Mouse (Mus musculus): ENCODE data around the gene Grin2b. TPM values are rescaled to one million over a fixed set of nuclear protein-coding genes. Genes with fewer than 3 reads are reported as not detected.

Grin2b gene
- total and polyA plus RNA-seq, 3 experiments = not detected

DNA sequence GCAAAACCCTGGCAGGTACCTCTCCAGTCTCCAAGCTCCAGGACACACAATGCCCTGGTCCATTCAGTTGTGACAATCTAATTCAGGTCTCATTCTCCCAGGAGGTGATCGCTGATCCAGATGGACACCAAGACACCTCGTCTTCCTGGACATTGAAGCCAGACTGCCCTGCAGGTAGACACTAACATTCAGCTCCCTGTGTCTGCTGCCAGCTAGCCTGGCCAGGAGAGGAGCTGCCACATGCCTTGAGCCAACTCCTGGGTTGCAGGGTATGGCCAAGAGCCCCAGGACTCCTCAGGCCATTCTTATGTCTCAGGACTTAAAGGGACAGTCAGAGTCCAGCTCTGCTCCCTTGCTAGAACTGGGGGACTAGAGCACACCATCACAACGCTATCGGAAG is 201.8 kb downstream of the Grin2b start:
- DNase-seq (ENCODE audit: extremely low read depth) = no peak
- H3K27me3 ChIP-seq (replicated peaks) = no peaks in the 10 kb centered on the region
- H3K79me2 ChIP-seq (replicated peaks; ENCODE audit: control insufficient read depth, extremely low read depth, insufficient read depth, poor library complexity, severe bottlenecking) = no peaks in the 10 kb centered on the region
- TF ChIP-seq ELF1 (IDR thresholded peaks at IDR 0.05; ENCODE audit: low read depth, low read length) (no peak), TCF12 (IDR thresholded peaks at IDR 0.05; ENCODE audit: low read depth, low read length) (no peak), MAZ (IDR thresholded peaks at IDR 0.05; ENCODE audit: low read depth, low read length) (no peak), HCFC1 (IDR thresholded peaks at IDR 0.05; ENCODE audit: low read depth, low read length) (no peak), NELFE (IDR thresholded peaks at IDR 0.05; ENCODE audit: low read depth, low read length) (no peak), MAFK (IDR thresholded peaks at IDR 0.05; ENCODE audit: insufficient replicate concordance, low read length) (no peak), KAT2A (IDR thresholded peaks at IDR 0.05; ENCODE audit: insufficient replicate concordance, low read length) (no peak), PAX5 (IDR thresholded peaks at IDR 0.05; ENCODE audit: low read length) (no peak), MXI1 (IDR thresholded peaks at IDR 0.05; ENCODE audit: low read depth, low read length) (no peak)
- dilution Hi-C loops (cut with MboI; ENCODE audit: extremely low pct_ligation_motif_present, extremely low pct_unique_long_range_greater_than_20kb, low sequenced_read_pairs) (no loop called here), in situ Hi-C loops (cut with MboI; ENCODE audit: low pct_ligation_motif_present, low pct_unique_long_range_greater_than_20kb, low sequenced_read_pairs) (no loop called here)
- no peak overlapping the region for H3K4me3 ChIP-seq (replicated peaks in 1 of 3; ENCODE audit: low read depth in 2 of 3, low read length in 2 of 3, poor library complexity in 1 of 3)
- H3K27ac ChIP-seq (ENCODE audit: insufficient read depth, low read depth) = no peak overlapping the region
- H3K9ac ChIP-seq (ENCODE audit: insufficient read depth, low read depth) = no peak overlapping the region
- H3K4me2 ChIP-seq (ENCODE audit: insufficient read depth, low read depth, poor library complexity, severe bottlenecking) = no peak overlapping the region
- H3K36me3 ChIP-seq (replicated peaks in 1 of 2; ENCODE audit: control insufficient read depth in 1 of 2, insufficient read depth in 1 of 2, low read length in 1 of 2) = no peaks in the 10 kb centered on the region
- no peaks in the 10 kb centered on the region for H3K4me1 ChIP-seq (ENCODE audit: control insufficient read depth in 1 of 2, insufficient read depth in 2 of 2)
- H3K9me3 ChIP-seq (replicated peaks; ENCODE audit: low read length) = peaks cover 72% of the 10 kb centered on the region

DNA sequence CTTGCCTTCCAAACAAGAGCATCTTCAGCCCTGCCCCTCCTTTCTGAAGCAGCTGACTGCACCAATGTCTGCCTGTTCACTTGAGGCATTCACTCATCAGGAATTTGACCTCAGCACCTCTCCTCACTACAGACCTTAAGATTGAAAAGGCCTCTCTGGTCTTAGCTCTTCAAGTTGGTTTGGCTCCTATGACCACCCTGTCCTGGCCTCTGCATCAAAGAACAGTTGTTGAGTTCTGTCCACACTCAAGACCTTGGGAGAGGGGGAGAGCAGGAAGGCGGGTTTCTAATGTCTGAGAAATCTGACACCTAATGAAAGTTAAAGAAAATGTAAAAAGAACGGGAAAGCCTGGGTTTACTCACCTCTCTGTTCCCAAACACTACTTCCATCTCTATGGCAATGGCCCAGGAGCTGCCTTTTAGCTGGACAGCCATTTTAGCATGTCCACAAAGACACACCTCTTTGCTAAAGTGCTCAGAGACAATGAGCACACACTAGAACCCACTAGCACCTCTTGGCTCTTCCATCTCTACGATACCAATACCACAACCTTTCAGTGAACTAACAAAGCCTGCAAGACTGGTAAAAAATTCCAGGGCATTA is 202.5 kb downstream of the Grin2b start:
- no peaks in the 10 kb centered on the region for H3K4me1 ChIP-seq (ENCODE audit: control insufficient read depth in 1 of 2, insufficient read depth in 2 of 2)
- no peak overlapping the region for H3K27ac ChIP-seq (ENCODE audit: insufficient read depth, low read depth)
- no peaks in the 10 kb centered on the region for H3K36me3 ChIP-seq (replicated peaks in 1 of 2; ENCODE audit: control insufficient read depth in 1 of 2, insufficient read depth in 1 of 2, low read length in 1 of 2)
- DNase-seq (ENCODE audit: extremely low read depth) = no peak
- in situ Hi-C loops (cut with MboI; ENCODE audit: low pct_ligation_motif_present, low pct_unique_long_range_greater_than_20kb, low sequenced_read_pairs) = no loop called here
- H3K9me3 ChIP-seq (replicated peaks; ENCODE audit: low read length) = peaks cover 72% of the 10 kb centered on the region
- dilution Hi-C loops (cut with MboI; ENCODE audit: extremely low pct_ligation_motif_present, extremely low pct_unique_long_range_greater_than_20kb, low sequenced_read_pairs) = no loop called here
- no peak overlapping the region for H3K9ac ChIP-seq (ENCODE audit: insufficient read depth, low read depth)
- no peak overlapping the region for H3K4me2 ChIP-seq (ENCODE audit: insufficient read depth, low read depth, poor library complexity, severe bottlenecking)
- H3K4me3 ChIP-seq (replicated peaks in 1 of 3; ENCODE audit: low read depth in 2 of 3, low read length in 2 of 3, poor library complexity in 1 of 3) = no peak overlapping the region
- H3K79me2 ChIP-seq (replicated peaks; ENCODE audit: control insufficient read depth, extremely low read depth, insufficient read depth, poor library complexity, severe bottlenecking) = no peaks in the 10 kb centered on the region
- no peak for TF ChIP-seq KAT2A (IDR thresholded peaks at IDR 0.05; ENCODE audit: insufficient replicate concordance, low read length)
- TF ChIP-seq TBP (conservative IDR thresholded peaks at IDR 0.05; ENCODE audit: low read depth, low read length) = no peak
- TF ChIP-seq MXI1 (IDR thresholded peaks at IDR 0.05; ENCODE audit: low read depth, low read length) = no peak
- no peak for TF ChIP-seq SIN3A (IDR thresholded peaks at IDR 0.05; ENCODE audit: low read length)
- no peak for TF ChIP-seq USF2 (conservative IDR thresholded peaks at IDR 0.05; ENCODE audit: low read depth, low read length)
- TF ChIP-seq JUN (IDR thresholded peaks at IDR 0.05; ENCODE audit: insufficient read depth, low read depth, low read length) = no peak
- TF ChIP-seq ZMIZ1 (IDR thresholded peaks at IDR 0.05; ENCODE audit: low read depth, low read length) = no peak
- TF ChIP-seq HCFC1 (IDR thresholded peaks at IDR 0.05; ENCODE audit: low read depth, low read length) = no peak
- TF ChIP-seq E2F4 (IDR thresholded peaks at IDR 0.05; ENCODE audit: insufficient replicate concordance, low read depth, low read length) = no peak
- no peak for TF ChIP-seq PAX5 (IDR thresholded peaks at IDR 0.05; ENCODE audit: low read length)
- TF ChIP-seq ZNF384 (IDR thresholded peaks at IDR 0.05; ENCODE audit: low read depth, low read length) = no peak
- no peak for TF ChIP-seq RAD21 (IDR thresholded peaks at IDR 0.05; ENCODE audit: low read depth, low read length)
- TF ChIP-seq POLR2A (IDR thresholded peaks at IDR 0.05; ENCODE audit: low read depth, low read length) = no peak
- TF ChIP-seq MAZ (IDR thresholded peaks at IDR 0.05; ENCODE audit: low read depth, low read length) = no peak
- no peaks in the 10 kb centered on the region for H3K27me3 ChIP-seq (replicated peaks)
